Mouse (Mus musculus): ENCODE measurements at regions not wholly inside any gene's neighbourhood (a gene's known extent, or its start where the extent isn't known, plus 50 kb on each side); places are given as distances from the start of the nearest gene placed in this dataset.

- ATAC-seq (ENCODE audit: insufficient number of reproducible peaks, insufficient read depth, low FRiP score, low TSS enrichment) = 0 out of 2 replicates have a peak, but pooled peaks have one; percentile 45
- H3K27ac ChIP-seq = peak overlapping the region; percentile 76
- WGBS = 23% methylated on average over 2 of the region's 2 CpGs
Measured at GRCm38 (mm10) chr8:26868849-26869110, 108.3 kb upstream of the Zfp703 start.

GRCm38 (mm10) chr8:26871838-26872237 lies 105.3 kb upstream of the Zfp703 start:
- Histone ChIP-seq H3K4me1 (peaks cover 12% of the 10 kb centered on the region), H3K4me2 (replicated peaks) (no peak overlapping the region), H3K27ac (no peak overlapping the region), H3K27me3 (no peaks in the 10 kb centered on the region), H3K9ac (no peak overlapping the region), H3K9me3 (peaks cover 8% of the 10 kb centered on the region; the same call in 1 of the 2 replicates), H3K36me3 (no peaks in the 10 kb centered on the region), H3K4me3 (no peak overlapping the region)
- no peak for ATAC-seq (ENCODE audit: insufficient number of reproducible peaks, insufficient read depth, low FRiP score, low TSS enrichment)
- WGBS = 87% methylated on average over 7 of the region's 7 CpGs

More at GRCm38 (mm10) chr8:26868849-26869110, 108.3 kb upstream of the Zfp703 start:
- no peak overlapping the region for H3K9ac ChIP-seq
- no peak overlapping the region for H3K4me3 ChIP-seq
- H3K36me3 ChIP-seq = no peaks in the 10 kb centered on the region
- H3K9me3 ChIP-seq = peaks cover 8% of the 10 kb centered on the region; the same call in 1 of the 2 replicates
- no peaks in the 10 kb centered on the region for H3K27me3 ChIP-seq
- peaks cover 12% of the 10 kb centered on the region for H3K4me1 ChIP-seq
- no peak overlapping the region for H3K4me2 ChIP-seq (replicated peaks)

- Histone ChIP-seq H3K4me2 (replicated peaks) (no peak overlapping the region), H3K9ac (no peak overlapping the region), H3K27ac (no peak overlapping the region), H3K4me3 (no peak overlapping the region), H3K27me3 (no peaks in the 10 kb centered on the region), H3K36me3 (no peaks in the 10 kb centered on the region), H3K9me3 (peaks cover 8% of the 10 kb centered on the region; the same call in 1 of the 2 replicates), H3K4me1 (peaks cover 12% of the 10 kb centered on the region)
- WGBS = 83% methylated on average over 3 of the region's 3 CpGs
- no peak for ATAC-seq (ENCODE audit: insufficient number of reproducible peaks, insufficient read depth, low FRiP score, low TSS enrichment)
Measured at GRCm38 (mm10) chr8:26872382-26872781, 104.7 kb upstream of the Zfp703 start.

- peaks cover 9% of the 10 kb centered on the region for H3K4me1 ChIP-seq
- no peak overlapping the region for H3K27ac ChIP-seq
- 71% methylated on average over 8 of the region's 8 CpGs for WGBS
- H3K36me3 ChIP-seq = no peaks in the 10 kb centered on the region
- H3K9me3 ChIP-seq = peaks cover 8% of the 10 kb centered on the region; the same call in 1 of the 2 replicates
- H3K4me2 ChIP-seq (replicated peaks) = no peak overlapping the region
- H3K9ac ChIP-seq = no peak overlapping the region
- ATAC-seq (ENCODE audit: insufficient number of reproducible peaks, insufficient read depth, low FRiP score, low TSS enrichment) = no peak
- no peaks in the 10 kb centered on the region for H3K27me3 ChIP-seq
- H3K4me3 ChIP-seq = no peak overlapping the region
Measured at GRCm38 (mm10) chr8:26872815-26873214, 104.3 kb upstream of the Zfp703 start.

GRCm38 (mm10) chr8:26880177-26880576 lies 96.9 kb upstream of the Zfp703 start:
- no peak overlapping the region for H3K9ac ChIP-seq
- WGBS = 82% methylated on average over 7 of the region's 7 CpGs
- peaks cover 16% of the 10 kb centered on the region for H3K4me1 ChIP-seq
- ATAC-seq (ENCODE audit: insufficient number of reproducible peaks, insufficient read depth, low FRiP score, low TSS enrichment) = no peak
- no peak overlapping the region for H3K27ac ChIP-seq
- H3K4me2 ChIP-seq (replicated peaks) = no peak overlapping the region
- no peaks in the 10 kb centered on the region for H3K9me3 ChIP-seq
- H3K36me3 ChIP-seq = no peaks in the 10 kb centered on the region
- H3K27me3 ChIP-seq = no peaks in the 10 kb centered on the region
- no peak overlapping the region for H3K4me3 ChIP-seq

- 76% methylated on average over 7 of the region's 7 CpGs for WGBS
- no peak overlapping the region for H3K9ac ChIP-seq
- H3K27ac ChIP-seq = no peak overlapping the region
- peaks cover 16% of the 10 kb centered on the region for H3K4me1 ChIP-seq
- no peaks in the 10 kb centered on the region for H3K27me3 ChIP-seq
- no peaks in the 10 kb centered on the region for H3K36me3 ChIP-seq
- ATAC-seq (ENCODE audit: insufficient number of reproducible peaks, insufficient read depth, low FRiP score, low TSS enrichment) = no peak
- no peak overlapping the region for H3K4me2 ChIP-seq (replicated peaks)
- H3K4me3 ChIP-seq = no peak overlapping the region
- H3K9me3 ChIP-seq = no peaks in the 10 kb centered on the region
Measured at GRCm38 (mm10) chr8:26881268-26882120, 95.6 kb upstream of the Zfp703 start.

- no peak overlapping the region for H3K4me2 ChIP-seq (replicated peaks)
- no peak overlapping the region for H3K4me3 ChIP-seq
- WGBS = 76% methylated on average over 5 of the region's 5 CpGs
- H3K4me1 ChIP-seq = peaks cover 16% of the 10 kb centered on the region
- no peaks in the 10 kb centered on the region for H3K36me3 ChIP-seq
- H3K9me3 ChIP-seq = no peaks in the 10 kb centered on the region
- ATAC-seq (ENCODE audit: insufficient number of reproducible peaks, insufficient read depth, low FRiP score, low TSS enrichment) = no peak
- no peak overlapping the region for H3K9ac ChIP-seq
- no peak overlapping the region for H3K27ac ChIP-seq
- H3K27me3 ChIP-seq = no peaks in the 10 kb centered on the region
Measured at GRCm38 (mm10) chr8:26882616-26883015, 94.5 kb upstream of the Zfp703 start.

- no peak overlapping the region for H3K4me3 ChIP-seq
- no peaks in the 10 kb centered on the region for H3K36me3 ChIP-seq
- no peak overlapping the region for H3K4me2 ChIP-seq (replicated peaks)
- ATAC-seq (ENCODE audit: insufficient number of reproducible peaks, insufficient read depth, low FRiP score, low TSS enrichment) = no peak
- H3K27me3 ChIP-seq = no peaks in the 10 kb centered on the region
- no peak overlapping the region for H3K9ac ChIP-seq
- no peaks in the 10 kb centered on the region for H3K9me3 ChIP-seq
- WGBS = 88% methylated on average over 5 of the region's 5 CpGs
- H3K27ac ChIP-seq = no peak overlapping the region
- H3K4me1 ChIP-seq = peaks cover 16% of the 10 kb centered on the region
Measured at GRCm38 (mm10) chr8:26883285-26883684, 93.8 kb upstream of the Zfp703 start.

GRCm38 (mm10) chr8:26883770-26884169 lies 93.4 kb upstream of the Zfp703 start:
- no peaks in the 10 kb centered on the region for H3K9me3 ChIP-seq
- no peak overlapping the region; the same call in 1 of the 2 replicates for H3K9ac ChIP-seq
- no peak for ATAC-seq (ENCODE audit: insufficient number of reproducible peaks, insufficient read depth, low FRiP score, low TSS enrichment)
- H3K4me3 ChIP-seq = no peak overlapping the region
- no peak overlapping the region for H3K27ac ChIP-seq
- no peaks in the 10 kb centered on the region for H3K27me3 ChIP-seq
- WGBS = 48% methylated on average over 6 of the region's 6 CpGs
- no peaks in the 10 kb centered on the region for H3K36me3 ChIP-seq
- no peak overlapping the region for H3K4me2 ChIP-seq (replicated peaks)
- peaks cover 16% of the 10 kb centered on the region for H3K4me1 ChIP-seq

- WGBS = 47% methylated on average over 13 of the region's 13 CpGs
- Histone ChIP-seq H3K9ac (no peak overlapping the region), H3K4me2 (replicated peaks) (no peak overlapping the region), H3K36me3 (no peaks in the 10 kb centered on the region), H3K9me3 (no peaks in the 10 kb centered on the region), H3K4me1 (peaks cover 16% of the 10 kb centered on the region), H3K4me3 (no peak overlapping the region), H3K27ac (no peak overlapping the region), H3K27me3 (no peaks in the 10 kb centered on the region)
- ATAC-seq (ENCODE audit: insufficient number of reproducible peaks, insufficient read depth, low FRiP score, low TSS enrichment) = no peak
Measured at GRCm38 (mm10) chr8:26884350-26884749, 92.8 kb upstream of the Zfp703 start.

- Histone ChIP-seq H3K4me2 (replicated peaks) (no peak overlapping the region), H3K27me3 (no peaks in the 10 kb centered on the region), H3K9me3 (no peaks in the 10 kb centered on the region), H3K9ac (no peak overlapping the region), H3K4me1 (peaks cover 13% of the 10 kb centered on the region), H3K4me3 (no peak overlapping the region), H3K36me3 (no peaks in the 10 kb centered on the region), H3K27ac (no peak overlapping the region)
- no peak for ATAC-seq (ENCODE audit: insufficient number of reproducible peaks, insufficient read depth, low FRiP score, low TSS enrichment)
- WGBS = 83% methylated on average over 5 of the region's 5 CpGs
Measured at GRCm38 (mm10) chr8:26885365-26885764, 91.8 kb upstream of the Zfp703 start.

GRCm38 (mm10) chr8:26886783-26887486 lies 90.2 kb upstream of the Zfp703 start:
- Histone ChIP-seq H3K9me3 (no peaks in the 10 kb centered on the region), H3K27ac (no peak overlapping the region), H3K4me1 (peaks cover 13% of the 10 kb centered on the region), H3K27me3 (no peaks in the 10 kb centered on the region), H3K4me2 (replicated peaks) (no peak overlapping the region), H3K36me3 (no peaks in the 10 kb centered on the region), H3K9ac (no peak overlapping the region), H3K4me3 (no peak overlapping the region)
- 66% methylated on average over 13 of the region's 13 CpGs for WGBS
- no peak for ATAC-seq (ENCODE audit: insufficient number of reproducible peaks, insufficient read depth, low FRiP score, low TSS enrichment)

All from embryonic facial prominence, embryonic 12.5 days (tissue).